Mouse (Mus musculus): Measurements from ENCODE around the gene Vwa8.

DNA sequence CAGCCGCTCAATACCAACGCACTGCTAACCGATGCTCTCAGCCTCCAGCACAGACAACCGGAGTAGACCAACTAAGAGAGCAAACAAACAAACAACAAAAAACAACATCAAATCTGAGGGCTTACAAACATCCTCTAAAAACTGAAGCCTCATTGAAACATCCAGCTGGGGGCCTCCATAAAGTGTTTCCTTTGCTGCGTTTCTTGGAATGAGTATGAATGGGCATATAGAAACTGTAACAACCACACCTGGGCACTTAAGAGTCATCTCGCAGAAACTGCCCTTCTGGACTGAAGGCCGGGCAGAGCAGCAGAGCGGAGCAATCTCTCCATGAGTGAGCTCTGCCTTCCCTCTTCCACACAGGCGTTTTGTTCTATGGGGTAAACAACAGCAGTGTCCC, 186.7 kb downstream of the Vwa8 start:
- no peak for TF ChIP-seq CTCF (conservative IDR thresholded peaks at IDR 0.05; ENCODE audit: low read length)
- no peak for TF ChIP-seq POU5F1 (IDR thresholded peaks at IDR 0.05; ENCODE audit: borderline replicate concordance, low read length)
- TF ChIP-seq NANOG (IDR thresholded peaks at IDR 0.05; ENCODE audit: borderline replicate concordance, low read length) = no peak
